Mouse (Mus musculus) neutrophil, adult 5-6 weeks (primary cell): ENCODE measurements around the gene Ing5. TPM values are rescaled to one million over a fixed set of nuclear protein-coding genes. Genes with fewer than 3 reads are reported as not detected.
"Not testable (repeated sequence)": the region's sequence is repeated elsewhere in the genome, so short reads cannot be mapped to it uniquely, and the experiment has no call there.

ENCODE experiments used
- ATAC-seq: fragments of 151-379, 151-347 bp; 2 replicates; pipeline ENCODE4 v1.8.0; 2017; ENCODE audit warnings: mild to moderate bottlenecking, moderate TSS enrichment; ENCODE audit not compliant: insufficient number of reproducible peaks, poor library complexity, low FRiP score, severe bottlenecking; ENCODE audit errors: extremely low read depth
- total RNA-seq: library from RNA; stranded (forward); fragments of 200-1000 nt; gene quantifications from 2 replicates; pipeline ENCODE4 v1.2.3, GENCODE M21; 2017

The Ing5 gene
- total RNA-seq, 1 experiment from 2014 or later: 30.5 TPM

DNA sequence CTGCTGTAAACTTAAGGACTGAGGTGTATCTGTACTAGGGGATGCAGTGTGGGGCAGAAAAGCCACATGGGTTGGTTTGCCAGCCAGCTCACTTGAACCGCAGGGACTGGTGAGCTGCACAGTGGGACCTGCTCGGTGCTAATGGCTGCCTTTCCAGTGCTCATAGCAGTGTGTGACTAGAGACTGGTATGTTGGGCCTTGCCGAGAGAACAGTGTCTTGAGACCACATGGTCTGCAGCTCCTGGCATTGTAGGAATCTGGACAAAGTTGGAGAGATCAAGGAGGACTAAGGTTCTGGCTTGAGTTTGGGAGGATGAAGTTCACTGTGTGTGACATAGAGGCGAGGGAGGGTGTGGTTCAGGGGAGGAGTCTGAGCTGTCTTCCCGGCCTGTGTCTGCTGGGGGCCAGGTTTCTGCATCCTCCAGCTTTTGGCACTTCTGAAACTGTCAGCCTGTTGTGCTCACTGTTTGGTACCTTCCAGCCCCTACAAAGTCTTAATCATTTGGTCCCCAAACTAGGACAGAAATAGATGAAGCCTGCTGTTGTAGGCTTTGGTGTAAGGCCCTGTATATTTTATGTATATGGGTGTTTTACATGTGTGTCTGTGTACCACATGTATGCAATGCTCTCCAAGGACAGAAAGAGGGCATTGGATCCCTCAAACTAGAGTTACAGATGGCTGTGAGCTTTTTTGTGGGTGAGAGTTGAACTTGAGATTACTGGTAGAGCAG is 1.6 kb downstream of the Ing5 start:
- no peak for ATAC-seq

DNA sequence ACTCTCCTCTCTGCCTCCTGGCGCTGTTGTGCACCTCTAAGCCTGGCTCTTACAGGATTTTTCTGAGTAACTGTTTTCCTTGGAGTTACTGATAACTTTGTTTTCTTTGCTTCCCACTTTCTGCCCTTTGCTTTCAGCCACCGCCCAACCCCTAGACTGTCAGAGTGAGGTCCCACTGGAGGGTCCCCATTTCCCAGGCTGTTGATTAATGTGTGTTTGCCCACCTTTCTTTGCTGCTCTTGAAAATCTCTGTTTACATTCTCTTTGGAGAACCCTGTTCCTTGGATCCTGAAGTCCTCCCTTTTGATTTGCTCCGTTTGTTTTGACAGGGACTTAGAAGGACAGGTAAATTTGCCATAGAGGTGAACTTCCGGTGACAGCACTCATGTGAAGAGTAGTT is 5.1 kb downstream of the Ing5 start:
- no peak for ATAC-seq

DNA sequence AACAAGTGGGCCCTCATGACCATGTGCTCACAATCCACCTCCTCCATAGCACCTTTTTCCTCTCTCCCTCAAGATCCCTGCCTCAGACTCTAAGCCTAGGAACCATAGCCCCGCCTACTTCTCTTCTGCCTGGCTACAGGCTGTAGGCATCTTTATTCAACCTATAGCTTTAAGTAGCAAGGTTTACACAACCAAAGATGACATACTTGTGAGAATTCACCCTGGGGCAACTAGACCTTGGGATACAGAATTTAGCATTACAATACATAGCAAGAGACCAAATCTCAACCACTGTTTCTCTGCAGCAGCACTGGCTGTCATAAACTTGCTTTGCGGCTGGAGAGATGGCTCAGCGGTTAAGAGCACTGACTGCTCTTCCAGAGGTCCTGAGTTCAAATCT is 6.2 kb downstream of the Ing5 start:
- no peak for ATAC-seq

DNA sequence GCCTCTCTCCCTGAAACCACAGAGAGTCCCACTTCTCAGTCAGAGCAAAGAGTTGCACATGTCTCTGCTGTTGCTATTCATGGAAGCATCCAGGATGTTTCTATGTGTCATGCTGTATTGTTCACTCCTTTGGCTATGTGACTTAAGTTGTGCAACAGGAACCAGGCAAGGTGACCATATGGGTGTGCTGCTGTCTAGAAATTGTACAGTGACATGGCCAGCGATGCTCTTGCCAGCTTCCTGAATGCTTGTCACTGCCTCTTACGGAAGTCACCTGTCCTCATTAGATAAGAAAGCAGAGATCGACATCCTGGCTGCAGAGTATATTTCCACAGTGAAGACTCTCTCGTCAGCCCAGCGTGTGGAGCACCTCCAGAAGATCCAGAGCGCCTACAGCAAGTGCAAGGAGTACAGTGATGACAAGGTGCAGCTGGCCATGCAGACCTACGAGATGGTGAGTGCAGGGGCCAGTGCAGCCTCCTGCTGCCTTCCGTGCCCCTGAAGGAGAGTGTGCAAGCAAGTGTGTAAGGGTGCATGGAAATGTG is 7.8 kb downstream of the Ing5 start:
- ATAC-seq: no peak

DNA sequence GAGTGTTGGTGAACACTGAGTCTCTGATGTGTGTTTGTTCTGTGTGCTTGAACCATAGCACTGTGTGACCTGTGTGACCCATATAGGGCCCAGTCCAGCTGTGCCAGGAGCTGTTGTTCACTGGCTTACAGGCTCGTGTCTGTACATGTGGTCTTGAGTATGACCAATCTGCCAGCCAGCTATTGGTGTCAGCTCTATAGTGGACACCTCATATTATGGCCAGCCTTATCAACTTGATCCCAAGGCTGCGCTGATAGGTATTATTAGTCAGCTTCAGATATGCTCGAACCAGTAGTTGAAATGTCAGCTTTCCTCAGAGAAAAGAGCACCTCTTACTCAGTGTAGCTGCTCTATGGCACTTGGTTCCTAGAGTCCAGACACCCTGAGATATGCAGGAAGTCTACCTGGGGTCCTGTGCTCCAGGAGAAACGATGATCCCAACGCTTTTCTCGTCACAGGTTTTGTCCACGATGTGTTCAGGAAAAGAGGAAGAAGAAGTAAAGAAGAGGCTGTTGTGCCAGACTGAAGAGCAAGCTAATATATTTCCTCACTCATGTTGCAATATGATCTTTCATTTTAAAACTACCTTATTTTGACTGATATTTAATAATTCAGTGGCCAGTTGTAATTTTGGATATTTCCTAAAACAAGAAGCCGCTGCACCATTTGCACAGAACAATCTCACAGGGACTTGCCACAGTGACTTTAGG is 14.2 kb downstream of the Ing5 start:
- no peak for ATAC-seq

DNA sequence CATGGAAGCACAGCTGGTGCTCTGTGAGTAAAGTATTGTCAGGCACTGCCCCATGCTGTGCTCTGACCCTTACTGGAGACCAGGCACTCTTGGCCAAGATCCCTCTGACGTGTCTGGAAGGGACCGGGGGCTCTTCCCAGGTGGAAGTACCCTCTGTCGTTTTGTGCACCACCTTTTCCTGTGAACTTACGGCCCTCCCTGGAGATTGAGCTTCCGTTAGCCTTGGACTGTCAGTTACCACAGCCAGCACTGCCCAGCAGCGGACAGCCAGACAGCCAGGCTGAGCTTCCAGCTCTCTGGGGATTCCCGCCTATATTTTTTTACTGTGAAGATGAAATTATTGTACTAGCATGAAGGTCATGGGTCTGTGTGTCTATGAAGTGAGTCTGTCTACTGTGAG is 15.0 kb downstream of the Ing5 start:
- no peak for ATAC-seq

DNA sequence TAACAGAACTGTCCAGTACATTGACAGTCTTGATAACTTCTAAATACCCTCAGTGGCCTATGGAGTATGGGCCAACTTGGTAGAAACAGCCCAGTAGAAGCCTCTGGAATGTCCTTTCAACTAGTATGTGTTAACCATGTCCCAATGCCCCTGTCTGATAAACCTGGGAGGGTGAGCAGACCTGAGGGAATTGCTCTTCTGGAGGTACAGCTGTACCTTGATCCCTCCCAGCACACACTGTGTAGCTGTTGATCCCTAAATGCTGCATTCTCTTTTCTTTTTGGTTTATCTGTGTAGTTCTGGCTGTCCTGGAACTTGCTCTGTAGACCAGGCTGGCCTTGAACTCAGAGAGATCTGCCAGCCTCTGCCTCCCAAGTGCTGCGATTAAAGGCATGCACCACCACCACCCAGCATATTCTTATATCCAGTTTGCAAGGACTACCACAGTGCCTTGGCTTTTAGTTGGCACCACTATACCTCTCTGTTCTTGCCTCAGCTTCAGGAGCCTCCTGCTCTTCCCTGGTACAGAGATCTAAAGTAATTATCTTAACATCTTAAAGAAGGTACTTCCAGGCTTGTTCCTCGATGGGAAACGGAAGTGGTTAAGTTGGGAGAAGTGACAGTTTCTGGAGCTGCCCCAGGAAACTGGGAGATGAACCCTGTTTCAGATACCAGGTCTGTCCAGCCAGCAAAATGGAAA is 20.2 kb downstream of the Ing5 start:
- ATAC-seq: no peak

DNA sequence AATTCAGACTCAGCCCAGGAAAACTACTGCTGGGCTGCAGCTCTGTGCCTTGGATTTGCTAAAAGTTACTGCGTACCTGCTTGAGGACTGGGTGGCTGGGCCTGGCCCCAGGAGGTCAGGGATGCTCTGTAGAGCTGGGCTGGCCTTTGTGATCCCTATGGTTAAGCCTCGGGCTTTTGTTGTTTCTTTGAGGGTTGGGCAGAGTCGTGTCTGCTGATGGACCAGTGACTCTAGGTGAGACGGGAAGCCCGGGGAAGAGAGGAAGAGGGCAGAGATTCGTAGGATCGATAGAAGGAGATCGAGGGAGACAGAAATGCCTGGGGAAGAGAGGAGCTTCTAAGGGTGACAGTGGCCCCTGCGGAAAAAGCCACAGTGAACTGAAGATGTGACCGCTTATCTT is 20.8 kb downstream of the Ing5 start, which contains the start of gene D2hgdh:
D2hgdh (plus strand) TSS at position 301 of the 400 bp plus-strand sequence.
- no peak for ATAC-seq

DNA sequence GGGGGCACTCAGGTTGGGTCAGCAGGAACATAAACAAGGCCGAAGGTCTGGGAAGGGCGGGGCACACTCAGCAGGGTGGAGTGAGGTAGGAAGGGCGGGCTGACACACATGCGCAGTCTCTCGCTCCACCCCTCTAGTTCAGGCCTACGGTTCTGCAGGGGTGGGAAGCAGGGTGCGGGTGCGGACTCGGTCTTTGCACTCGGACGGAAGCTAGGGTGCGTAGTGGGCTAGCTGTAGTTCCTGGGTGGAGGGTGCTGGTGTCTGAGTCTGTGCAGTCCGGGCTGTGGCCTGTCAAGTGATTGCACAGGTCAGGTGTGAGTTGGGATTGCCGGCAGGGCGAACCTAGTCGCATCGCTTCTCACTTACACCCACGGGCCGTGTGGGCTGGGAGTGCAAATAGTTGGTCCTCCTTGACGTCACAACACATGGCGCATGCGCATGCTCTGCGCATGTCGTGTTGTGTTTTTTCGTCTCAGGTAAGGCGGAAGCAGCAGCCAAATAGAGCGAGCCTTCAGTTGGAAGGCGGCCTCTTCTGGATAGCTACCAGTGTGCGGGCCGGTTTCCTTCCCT is 21.4 kb downstream of the Ing5 start:
- ATAC-seq: peak; percentile 89

DNA sequence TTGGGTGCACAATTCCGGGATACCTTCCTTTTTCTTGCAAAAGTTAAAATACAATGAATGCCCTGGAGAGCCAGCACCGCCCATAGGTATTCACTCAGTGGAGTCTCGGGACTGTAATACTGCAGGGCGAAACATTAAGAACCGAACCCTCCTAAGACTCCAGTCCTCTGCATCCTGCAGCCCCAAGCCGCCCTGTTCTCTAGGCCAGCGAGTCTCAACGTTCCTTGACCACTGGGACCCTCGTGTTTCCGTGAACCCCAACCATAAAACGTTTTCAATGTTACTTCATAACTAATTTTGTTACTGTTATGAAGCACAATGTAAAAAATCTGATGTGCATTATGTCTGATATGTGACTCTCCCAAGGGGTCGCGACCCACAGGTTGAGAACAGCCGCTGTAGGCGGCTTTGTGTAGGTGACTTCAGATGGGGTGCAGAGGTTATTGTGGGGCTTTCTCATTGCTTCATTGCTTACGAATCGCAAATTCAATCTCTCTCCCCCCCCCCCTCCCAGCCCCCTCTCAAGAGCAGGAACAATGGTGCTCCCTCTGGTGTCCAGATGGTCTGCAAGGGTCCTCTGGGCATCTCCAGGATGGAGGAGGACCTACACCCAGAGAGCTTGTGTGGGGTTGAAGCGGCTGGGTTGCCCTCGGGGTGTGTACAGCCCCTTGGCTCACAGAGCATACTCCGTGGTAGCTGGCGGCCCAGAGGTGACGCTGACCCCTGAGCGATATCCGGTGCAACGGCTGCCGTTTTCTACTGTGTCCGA is 22.2 kb downstream of the Ing5 start:
- ATAC-seq: no peak

DNA sequence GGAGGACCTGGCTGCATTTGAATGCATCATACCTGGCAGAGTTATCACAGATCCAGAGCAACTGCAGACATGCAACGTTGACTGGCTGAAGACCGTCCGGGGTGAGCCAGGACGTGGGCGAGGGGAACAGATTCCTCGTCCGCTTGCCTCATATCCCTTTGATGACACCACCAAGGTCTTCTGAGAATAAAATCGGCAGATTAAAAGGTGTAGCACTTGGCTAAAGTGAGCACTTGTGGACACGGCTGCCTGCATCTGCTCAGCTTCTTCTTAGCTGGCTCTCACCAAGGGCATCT is 22.7 kb downstream of the Ing5 start:
- ATAC-seq: no peak

DNA sequence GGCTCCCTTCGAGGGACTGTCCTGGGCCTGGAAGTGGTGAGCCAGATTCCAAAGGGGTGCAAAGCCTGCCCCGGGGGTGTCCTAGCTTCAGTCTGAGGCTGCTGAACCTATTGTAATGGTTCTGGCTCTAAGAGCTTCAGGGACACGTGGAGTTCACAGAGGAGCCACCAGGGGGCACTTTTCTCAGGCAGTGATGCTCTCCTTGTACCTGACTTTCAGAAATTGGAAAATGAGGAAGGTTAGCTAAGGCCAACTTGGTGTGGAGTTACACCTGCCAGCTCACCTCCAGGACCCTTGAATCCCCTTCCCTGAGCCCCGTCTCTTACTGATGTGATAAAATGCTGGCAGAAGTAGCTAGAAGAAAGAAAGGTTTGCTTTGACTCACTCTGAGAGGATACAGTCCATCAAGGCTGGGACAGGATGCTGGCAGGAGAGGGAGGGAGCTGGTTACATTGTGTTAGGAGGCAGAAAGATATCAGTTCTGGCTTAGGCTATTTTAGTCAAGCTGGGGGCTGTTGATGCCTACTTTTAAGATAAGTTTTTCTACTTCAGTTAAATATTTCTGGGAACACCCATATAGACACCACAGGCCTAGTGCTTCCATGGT is 29.1 kb downstream of the Ing5 start:
- ATAC-seq: peak; percentile 66

DNA sequence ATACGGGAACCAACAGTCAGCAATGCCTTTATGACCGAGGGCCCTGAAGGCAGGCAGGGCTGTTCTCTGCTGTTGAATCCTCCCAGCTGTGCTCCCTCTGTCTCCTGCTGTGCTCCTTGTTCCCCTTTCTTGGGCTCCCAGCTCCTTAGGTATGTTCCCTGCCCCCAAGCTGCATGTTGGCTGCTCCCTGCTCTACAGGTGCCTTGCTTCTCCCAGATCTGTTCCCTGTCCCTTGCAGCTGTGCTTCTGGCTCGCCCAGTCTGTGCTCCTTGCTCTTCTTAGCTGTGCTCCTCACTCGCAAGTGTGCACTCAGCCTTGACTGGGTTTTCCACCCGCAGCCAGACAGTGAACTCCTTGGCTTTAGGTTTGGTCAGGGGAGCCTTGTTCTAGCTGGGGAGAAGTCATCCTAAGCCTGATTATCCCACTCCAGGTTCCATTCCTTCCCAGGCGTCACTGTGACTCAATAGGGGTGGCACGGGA is 30.9 kb downstream of the Ing5 start:
- ATAC-seq: no peak

DNA sequence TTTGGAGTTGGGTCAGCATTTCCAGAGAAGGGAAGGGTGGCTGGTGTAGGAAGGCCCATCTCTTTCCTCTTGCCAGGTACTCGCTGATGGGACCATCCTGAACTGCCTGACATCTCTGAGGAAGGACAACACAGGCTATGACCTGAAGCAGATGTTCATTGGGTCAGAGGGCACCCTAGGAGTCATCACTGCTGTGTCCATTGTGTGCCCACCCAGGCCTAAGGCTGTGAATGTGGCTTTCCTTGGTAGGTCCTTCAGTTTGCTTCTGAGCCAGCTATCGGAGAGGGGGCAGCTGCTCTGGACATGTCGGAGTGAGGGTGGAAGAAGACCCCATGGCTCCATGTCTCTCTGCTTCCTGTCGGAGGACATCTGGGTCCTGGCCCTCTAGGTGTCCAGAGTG is 31.4 kb downstream of the Ing5 start:
- ATAC-seq: no peak

DNA sequence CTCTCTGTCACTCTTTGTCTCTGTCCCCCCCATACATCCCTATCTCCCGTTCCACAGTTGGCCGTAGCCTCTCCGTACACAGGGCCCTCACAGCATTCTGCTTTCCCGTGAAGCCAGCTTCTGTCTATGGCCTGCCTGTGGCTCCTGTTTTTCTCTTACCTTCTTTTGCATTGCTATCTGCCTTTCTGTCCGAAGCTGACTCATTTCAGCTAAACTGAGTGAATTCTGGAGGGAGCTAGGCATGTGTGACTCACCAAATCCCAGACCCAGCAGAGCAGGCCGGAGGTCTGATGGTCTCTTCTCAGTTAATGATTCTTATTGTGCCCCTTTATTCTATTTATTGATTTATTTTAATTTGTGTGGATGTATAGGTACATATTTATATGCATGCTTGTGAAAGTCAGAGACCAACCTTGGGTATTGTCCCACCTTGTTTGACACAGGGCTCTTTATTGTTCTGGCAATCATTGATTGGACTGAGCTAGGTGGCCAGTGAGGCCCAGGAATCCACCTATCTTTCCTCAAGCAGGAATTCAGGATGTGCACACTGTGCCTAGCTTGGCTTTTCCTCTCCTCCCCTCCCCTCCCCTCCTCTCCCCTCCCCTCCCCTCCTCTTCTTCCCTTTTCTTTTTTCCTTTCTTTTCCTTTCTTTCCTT is 32.2 kb downstream of the Ing5 start:
- no peak for ATAC-seq

DNA sequence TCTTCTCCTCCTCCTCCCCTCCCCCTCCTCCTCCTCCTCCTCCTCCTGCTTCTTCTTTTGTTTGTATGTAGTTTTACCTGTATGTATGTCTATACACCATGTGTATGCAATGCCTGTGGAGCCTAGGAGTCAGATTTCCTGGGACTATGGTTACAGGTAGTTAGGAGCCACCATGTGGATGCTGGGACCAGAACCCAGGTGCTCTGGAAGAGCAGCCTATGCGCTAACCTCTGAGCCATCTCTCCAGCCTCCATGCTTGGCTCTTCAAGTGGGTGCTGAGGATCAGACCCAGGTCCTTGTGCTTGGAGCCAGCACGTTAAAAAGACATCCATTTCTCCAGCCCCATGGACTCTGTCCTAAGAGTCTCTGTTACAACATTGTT is 32.8 kb downstream of the Ing5 start:
- ATAC-seq: no peak

DNA sequence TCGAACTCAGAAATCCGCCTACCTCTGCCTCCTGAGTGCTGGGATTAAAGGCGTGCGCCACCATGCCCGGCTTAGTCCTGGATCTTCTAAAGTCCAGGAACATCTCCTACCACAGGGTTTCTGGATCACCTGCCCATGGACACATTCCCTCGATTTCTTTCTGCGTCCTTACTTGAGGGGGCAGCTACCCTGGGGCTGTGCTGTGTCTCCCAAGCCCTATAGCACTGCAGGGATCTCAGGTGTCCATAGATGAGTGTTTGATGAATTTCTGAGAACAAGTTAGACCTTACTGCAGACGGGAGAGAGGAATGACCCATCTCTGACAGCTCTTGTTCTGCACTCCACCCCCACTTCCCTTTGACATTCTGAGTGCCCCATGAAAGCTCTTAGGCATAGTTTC is 33.6 kb downstream of the Ing5 start:
- no peak for ATAC-seq

DNA sequence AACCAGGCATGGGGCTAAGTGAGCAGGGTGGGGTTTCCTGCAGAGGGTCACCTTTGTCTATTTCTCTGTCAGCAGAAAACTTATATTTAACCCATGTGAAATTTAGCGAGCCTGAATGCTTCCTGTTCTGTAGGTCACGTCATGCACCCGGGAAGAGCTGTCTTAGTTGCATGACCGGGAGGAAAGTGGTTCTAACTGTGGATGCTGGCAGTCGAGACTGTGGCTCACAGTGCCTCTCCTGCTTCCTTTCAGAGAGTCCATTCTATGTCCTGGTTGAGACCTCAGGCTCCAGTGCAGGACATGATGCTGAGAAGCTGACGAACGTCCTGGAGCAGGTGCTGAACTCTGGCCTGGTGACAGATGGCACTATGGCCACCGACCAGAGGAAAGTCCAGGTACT is 34.8 kb downstream of the Ing5 start:
- ATAC-seq: not testable (repeated sequence)
